Mouse (Mus musculus): ENCODE results near the gene Fem1a. TPM values are rescaled to one million over a fixed set of nuclear protein-coding genes. Genes with fewer than 3 reads are reported as not detected.

Fem1a gene
- polyA plus RNA-seq, 1 experiment from 2014 or later, result 14.9 TPM

DNA sequence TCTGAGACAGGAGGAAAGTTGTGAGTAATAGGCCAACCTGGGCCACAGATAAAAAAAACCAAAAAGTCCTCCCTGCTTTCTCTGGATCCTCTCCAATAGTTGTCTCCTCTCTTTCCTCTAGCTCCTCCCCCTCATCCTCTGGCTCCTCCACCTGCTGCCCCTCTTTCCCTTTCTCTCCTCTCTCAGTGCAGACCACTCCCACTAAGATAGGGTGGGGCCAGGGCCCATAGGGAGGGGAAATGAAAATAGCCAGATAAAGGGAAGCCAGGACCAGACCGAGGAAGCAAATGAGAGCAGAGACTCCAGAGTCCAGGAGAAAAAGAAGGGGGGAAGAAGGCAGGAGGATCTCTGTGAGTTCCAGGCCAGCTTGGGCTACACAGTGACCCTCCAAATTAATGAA lies 31.7 kb upstream of the Fem1a start:
- Histone ChIP-seq H3K4me2 (no peak overlapping the region), H3K9ac (no peak overlapping the region), H3K9me3 (no peaks in the 10 kb centered on the region), H3K4me1 (no peaks in the 10 kb centered on the region), H3K36me3 (no peaks in the 10 kb centered on the region), H3K27ac (no peak overlapping the region), H3K27me3 (no peaks in the 10 kb centered on the region), H3K4me3 (no peak overlapping the region)
- WGBS, result 36% methylated on average over 1 of the region's 1 CpGs
- ATAC-seq (ENCODE audit: insufficient number of reproducible peaks, low FRiP score, low TSS enrichment, low read depth), result no peak

- Histone ChIP-seq H3K4me3 (no peak overlapping the region), H3K27me3 (no peaks in the 10 kb centered on the region), H3K9ac (no peak overlapping the region), H3K9me3 (no peaks in the 10 kb centered on the region), H3K4me1 (no peaks in the 10 kb centered on the region), H3K36me3 (no peaks in the 10 kb centered on the region), H3K4me2 (no peak overlapping the region), H3K27ac (no peak overlapping the region)
- WGBS, result 78% methylated on average over 3 of the region's 3 CpGs
- ATAC-seq (ENCODE audit: insufficient number of reproducible peaks, low FRiP score, low TSS enrichment, low read depth), result no peak
Measured at GRCm38 (mm10) chr17:56226566-56226965, 30.0 kb upstream of the Fem1a start.

GRCm38 (mm10) chr17:56229943-56230342 lies 26.7 kb upstream of the Fem1a start:
- WGBS, result 60% methylated on average over 10 of the region's 10 CpGs
- Histone ChIP-seq H3K9ac (no peak overlapping the region), H3K36me3 (no peaks in the 10 kb centered on the region), H3K4me2 (no peak overlapping the region), H3K9me3 (no peaks in the 10 kb centered on the region), H3K4me1 (peaks cover 3% of the 10 kb centered on the region; the same call in 1 of the 2 replicates), H3K27ac (no peak overlapping the region), H3K4me3 (no peak overlapping the region), H3K27me3 (0 out of 2 replicates have a peak, but pooled peaks cover 6% of the 10 kb centered on the region)
- ATAC-seq (ENCODE audit: insufficient number of reproducible peaks, low FRiP score, low TSS enrichment, low read depth), result no peak

DNA sequence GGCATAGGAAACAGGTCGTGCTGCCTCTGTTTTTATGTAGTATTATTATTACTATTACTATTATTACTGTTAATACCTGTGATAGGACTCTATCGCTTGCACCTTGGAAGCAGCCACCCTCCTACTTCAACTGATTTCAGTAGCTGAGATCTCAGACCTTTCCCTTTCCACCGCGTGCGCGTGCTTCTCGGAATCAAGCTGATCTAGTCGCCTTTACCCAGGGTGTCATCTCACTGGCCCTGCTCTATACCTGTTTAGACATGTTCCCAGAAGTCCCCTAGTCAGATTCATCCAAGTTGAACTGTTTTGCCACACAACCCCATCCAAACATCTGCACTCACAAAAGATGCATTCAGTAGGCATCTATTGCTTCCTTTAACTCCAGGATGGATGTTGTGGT lies 23.2 kb upstream of the Fem1a start:
- no peak overlapping the region for H3K27ac ChIP-seq
- no peak overlapping the region for H3K9ac ChIP-seq
- H3K9me3 ChIP-seq, result no peaks in the 10 kb centered on the region
- H3K27me3 ChIP-seq, result peaks cover 9% of the 10 kb centered on the region; the same call in 1 of the 2 replicates
- H3K4me3 ChIP-seq, result no peak overlapping the region
- H3K4me2 ChIP-seq, result no peak overlapping the region
- 45% methylated on average over 8 of the region's 8 CpGs for WGBS
- no peaks in the 10 kb centered on the region for H3K36me3 ChIP-seq
- no peak for ATAC-seq (ENCODE audit: insufficient number of reproducible peaks, low FRiP score, low TSS enrichment, low read depth)
- peaks cover 3% of the 10 kb centered on the region; the same call in 1 of the 2 replicates for H3K4me1 ChIP-seq

GRCm38 (mm10) chr17:56233818-56234469 lies 22.7 kb upstream of the Fem1a start:
- no peak overlapping the region for H3K4me2 ChIP-seq
- H3K4me3 ChIP-seq, result no peak overlapping the region
- H3K9me3 ChIP-seq, result no peaks in the 10 kb centered on the region
- no peaks in the 10 kb centered on the region for H3K36me3 ChIP-seq
- H3K27ac ChIP-seq, result no peak overlapping the region
- 4% methylated on average over 14 of the region's 14 CpGs for WGBS
- peaks cover 3% of the 10 kb centered on the region; the same call in 1 of the 2 replicates for H3K4me1 ChIP-seq
- ATAC-seq (ENCODE audit: insufficient number of reproducible peaks, low FRiP score, low TSS enrichment, low read depth), result no peak
- H3K9ac ChIP-seq, result no peak overlapping the region
- peaks cover 9% of the 10 kb centered on the region; the same call in 1 of the 2 replicates for H3K27me3 ChIP-seq

DNA sequence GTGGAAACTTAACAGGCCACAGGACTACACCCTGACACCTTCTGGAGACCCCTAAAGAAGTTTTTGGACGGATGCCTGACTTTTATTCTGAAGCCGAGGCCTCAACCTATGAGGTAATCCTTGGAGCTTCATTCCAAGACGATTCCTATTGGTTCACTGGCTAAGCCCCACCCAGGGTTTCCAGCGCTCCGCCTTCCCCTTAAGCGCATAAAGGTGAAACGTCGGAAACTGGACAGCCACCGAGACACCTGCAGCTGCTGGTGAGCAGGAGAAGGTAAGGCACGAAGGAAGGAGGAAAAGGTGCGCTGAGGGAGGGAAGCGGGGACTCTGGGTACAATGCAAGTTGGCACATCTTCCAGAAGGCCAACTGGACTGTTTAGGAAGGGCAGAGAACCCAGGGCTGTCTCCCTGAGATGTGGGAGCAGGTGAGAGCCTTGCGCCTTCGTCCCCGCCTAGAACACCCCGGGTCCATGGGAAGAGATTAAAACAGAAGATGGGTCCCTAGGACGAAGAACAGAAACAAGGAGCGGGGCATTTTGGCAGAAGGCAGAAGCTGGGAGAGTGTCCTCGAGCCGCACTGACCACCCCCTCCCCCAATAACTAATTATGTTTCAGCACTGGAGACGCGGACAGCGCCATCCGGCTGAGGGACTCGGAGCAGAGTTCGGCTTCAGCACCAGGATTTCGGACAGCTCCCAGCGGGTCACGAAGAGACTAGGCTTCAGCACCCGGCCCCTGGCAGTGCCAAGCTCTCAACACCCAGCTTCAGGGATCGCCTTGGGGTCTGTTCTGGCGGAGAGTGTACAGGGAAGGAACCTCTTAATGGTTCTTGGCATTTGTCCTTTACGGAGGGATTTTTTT lies 14.8 kb upstream of the Fem1a start:
- WGBS, result 1% methylated on average over 33 of the region's 33 CpGs
- Histone ChIP-seq H3K4me1 (0 out of 2 replicates have a peak, but pooled peaks cover 2% of the 10 kb centered on the region), H3K27me3 (peaks cover 11% of the 10 kb centered on the region), H3K9ac (no peak overlapping the region), H3K4me2 (no peak overlapping the region), H3K27ac (no peak overlapping the region), H3K4me3 (no peak overlapping the region), H3K9me3 (no peaks in the 10 kb centered on the region), H3K36me3 (no peaks in the 10 kb centered on the region)
- ATAC-seq (ENCODE audit: insufficient number of reproducible peaks, low FRiP score, low TSS enrichment, low read depth), result peak; percentile 19; the same call in 1 of the 2 replicates

- Histone ChIP-seq H3K36me3 (no peaks in the 10 kb centered on the region), H3K9ac (no peak overlapping the region), H3K4me3 (no peak overlapping the region), H3K4me1 (0 out of 2 replicates have a peak, but pooled peaks cover 2% of the 10 kb centered on the region), H3K4me2 (no peak overlapping the region), H3K9me3 (no peaks in the 10 kb centered on the region), H3K27me3 (peaks cover 11% of the 10 kb centered on the region), H3K27ac (no peak overlapping the region)
- no peak for ATAC-seq (ENCODE audit: insufficient number of reproducible peaks, low FRiP score, low TSS enrichment, low read depth)
- WGBS, result 55% methylated on average over 7 of the region's 7 CpGs
Measured at GRCm38 (mm10) chr17:56245608-56246007, 11.0 kb upstream of the Fem1a start.

- peaks cover 12% of the 10 kb centered on the region; the same call in 1 of the 2 replicates for H3K4me1 ChIP-seq
- no peaks in the 10 kb centered on the region for H3K9me3 ChIP-seq
- no peak overlapping the region for H3K4me2 ChIP-seq
- H3K9ac ChIP-seq, result no peak overlapping the region
- H3K4me3 ChIP-seq, result no peak overlapping the region
- H3K36me3 ChIP-seq, result no peaks in the 10 kb centered on the region
- no peak for ATAC-seq (ENCODE audit: insufficient number of reproducible peaks, low FRiP score, low TSS enrichment, low read depth)
- WGBS, result 23% methylated on average over 6 of the region's 6 CpGs
- H3K27me3 ChIP-seq, result no peaks in the 10 kb centered on the region
- no peak overlapping the region for H3K27ac ChIP-seq
Measured at GRCm38 (mm10) chr17:56251136-56251829, 5.3 kb upstream of the Fem1a start.

GRCm38 (mm10) chr17:56254695-56255094 lies 1.9 kb upstream of the Fem1a start:
- Histone ChIP-seq H3K4me3 (no peak overlapping the region), H3K9me3 (no peaks in the 10 kb centered on the region), H3K36me3 (peaks cover 16% of the 10 kb centered on the region), H3K27me3 (no peaks in the 10 kb centered on the region), H3K4me1 (peaks cover 37% of the 10 kb centered on the region), H3K9ac (no peak overlapping the region), H3K27ac (no peak overlapping the region), H3K4me2 (no peak overlapping the region)
- WGBS, result 79% methylated on average over 4 of the region's 4 CpGs
- ATAC-seq (ENCODE audit: insufficient number of reproducible peaks, low FRiP score, low TSS enrichment, low read depth), result no peak

DNA sequence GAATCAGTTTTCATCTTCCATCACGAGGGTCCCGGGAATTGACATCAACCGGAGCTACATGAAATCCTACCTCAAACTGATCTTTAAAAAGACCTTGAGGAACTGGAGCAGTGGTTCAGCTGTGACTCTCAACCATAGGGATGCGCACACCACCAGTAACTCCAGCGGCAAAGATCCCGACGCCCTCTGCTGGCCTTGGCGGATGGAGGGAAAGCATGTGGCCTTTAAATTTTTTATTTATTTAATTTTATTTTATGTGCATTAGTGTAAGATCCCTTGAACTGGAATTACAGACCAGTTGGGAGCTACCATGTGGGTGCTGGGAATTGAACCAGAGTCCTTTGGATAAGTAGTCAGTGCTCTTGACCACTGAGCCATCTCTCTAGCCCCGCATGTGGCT lies 1.2 kb upstream of the Fem1a start:
- H3K36me3 ChIP-seq, result peaks cover 23% of the 10 kb centered on the region
- peak overlapping the region; percentile 34 for H3K4me2 ChIP-seq
- 0 out of 2 replicates have a peak, but pooled peaks have one; percentile 12 for ATAC-seq (ENCODE audit: insufficient number of reproducible peaks, low FRiP score, low TSS enrichment, low read depth)
- H3K9me3 ChIP-seq, result no peaks in the 10 kb centered on the region
- H3K4me1 ChIP-seq, result peaks cover 44% of the 10 kb centered on the region
- peak overlapping the region; percentile 83 for H3K27ac ChIP-seq
- H3K27me3 ChIP-seq, result no peaks in the 10 kb centered on the region
- WGBS, result 16% methylated on average over 9 of the region's 9 CpGs
- H3K4me3 ChIP-seq, result peak overlapping the region; percentile 66; the same call in 1 of the 2 replicates
- H3K9ac ChIP-seq, result no peak overlapping the region

DNA sequence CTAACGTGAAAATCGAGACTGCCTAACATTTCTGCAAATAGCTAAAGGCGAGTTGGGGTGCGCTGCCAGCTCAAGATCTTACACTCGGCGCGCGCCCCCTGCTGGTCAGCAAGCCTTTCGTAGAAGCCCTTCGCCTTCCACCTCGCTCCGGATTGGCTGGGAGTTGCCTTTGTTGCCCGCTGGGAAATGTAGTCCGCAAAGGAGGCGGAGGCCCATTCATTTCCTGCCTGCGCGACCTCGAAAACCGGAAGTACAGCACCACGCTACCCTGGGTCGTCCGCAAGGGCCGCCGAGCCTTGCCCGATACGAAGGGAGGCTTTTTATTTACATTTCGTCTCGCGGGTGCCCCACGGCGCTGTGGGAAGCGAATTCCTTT lies 759 bp upstream of the Fem1a start:
- under 1% methylated on average over 32 of the region's 32 CpGs for WGBS
- peak overlapping the region; percentile 66 for H3K4me3 ChIP-seq

More for the DNA sequence above, 759 bp upstream of the Fem1a start:
- Histone ChIP-seq H3K4me2 (peak overlapping the region; percentile 62), H3K27ac (peak overlapping the region; percentile 96), H3K9me3 (no peaks in the 10 kb centered on the region), H3K27me3 (no peaks in the 10 kb centered on the region), H3K36me3 (peaks cover 27% of the 10 kb centered on the region), H3K9ac (no peak overlapping the region), H3K4me1 (peaks cover 47% of the 10 kb centered on the region)
- ATAC-seq (ENCODE audit: insufficient number of reproducible peaks, low FRiP score, low TSS enrichment, low read depth), result peak; percentile 89

Measured in limb, embryonic 15.5 days (tissue).